ENCODE assay signal across 8 mouse cellular contexts in genomic region chr7:46096136-46096535, GRCm38 (mm10). TPM values are rescaled to one million over a fixed set of nuclear protein-coding genes. Genes with fewer than 3 reads are reported as not detected.
DNase-seq lines count a peak whose midpoint lies in the region; ATAC-seq and TF ChIP-seq lines count a peak whose summit lies in the region.

No protein-coding gene starts in this region.

- H3K4me3 ChIP-seq in forebrain, embryonic 13.5 days, result no peak overlapping the region
- H3K4me3 ChIP-seq in midbrain, embryonic 11.5 days (ENCODE audit: low read depth, low read length), result no peak overlapping the region
- H3K4me3 ChIP-seq in small intestine, adult 2 months (ENCODE audit: low read depth, low read length), result no peak overlapping the region

- H3K27ac ChIP-seq in forebrain, embryonic 13.5 days, result no peak overlapping the region
- no peak overlapping the region for H3K27ac ChIP-seq in midbrain, embryonic 11.5 days (ENCODE audit: low read depth, low read length)
- no peak overlapping the region for H3K27ac ChIP-seq in small intestine, adult 2 months (ENCODE audit: insufficient read depth, low read depth, low read length)

- no peaks in the 10 kb centered on the region for H3K9me3 ChIP-seq in forebrain, embryonic 13.5 days (replicated peaks)
- H3K9me3 ChIP-seq in midbrain, embryonic 11.5 days (ENCODE audit: control insufficient read depth, low read length), result no peaks in the 10 kb centered on the region

- ATAC-seq in forebrain, embryonic 13.5 days, result peak; percentile 40; the same call in 1 of the 2 replicates
- ATAC-seq in midbrain, embryonic 11.5 days (ENCODE audit: low FRiP score), result no peak

- intact Hi-C loops in heart, postnatal 14 days (cut with DNase I), result loop anchor here (1.0 to 2.0 kb wide), 3 partner anchors 86 to 511 kb away; no protein-coding TSS in a partner anchor

- TF ChIP-seq POLR2A in small intestine, adult 2 months (IDR thresholded peaks at IDR 0.05; ENCODE audit: low read depth, low read length), result no peak; the same call in 1 of the 2 replicates

- peaks cover 15% of the 10 kb centered on the region for H3K27me3 ChIP-seq in forebrain, embryonic 13.5 days
- H3K27me3 ChIP-seq in midbrain, embryonic 11.5 days (ENCODE audit: control insufficient read depth, insufficient read depth, low read length), result peaks cover 24% of the 10 kb centered on the region
- H3K27me3 ChIP-seq in small intestine, adult 2 months (ENCODE audit: control insufficient read depth, insufficient read depth, low read length), result peaks cover 3% of the 10 kb centered on the region

- no peak overlapping the region for H3K9ac ChIP-seq in forebrain, embryonic 13.5 days
- H3K9ac ChIP-seq in midbrain, embryonic 11.5 days (ENCODE audit: low read length), result no peak overlapping the region

- WGBS in forebrain, embryonic 13.5 days, result 2% methylated on average over 4 of the region's 4 CpGs
- WGBS in midbrain, embryonic 11.5 days, result 4% methylated on average over 4 of the region's 4 CpGs
- 1% methylated on average over 4 of the region's 4 CpGs for WGBS in small intestine, adult 2 months

- DNase-seq in left cerebral cortex, adult 18-20 months (ENCODE audit: low spot score in 2 of 2), result peak; percentile 73 to 74
- DNase-seq in left cerebral cortex, adult 11 months (ENCODE audit: low spot score), result no peak
- peak; percentile 61 for DNase-seq in c-Kit-positive CD71-positive TER-119-positive erythroid progenitor cells, embryonic 14.5 days (ENCODE audit: low spot score)
- peak; percentile 74 to 84 for DNase-seq in heart, postnatal 14 days
- peak; percentile 61 to 79 for DNase-seq in layer of hippocampus, postnatal 14 days (ENCODE audit: low spot score in 2 of 2)
- peak; percentile 93 for DNase-seq in midbrain, embryonic 11.5 days (ENCODE audit: low spot score, missing footprints)

- 0 out of 2 replicates have a peak overlapping the region, but pooled peaks have one; percentile 29 for H3K4me2 ChIP-seq in forebrain, embryonic 13.5 days
- no peak overlapping the region for H3K4me2 ChIP-seq in midbrain, embryonic 11.5 days

- TF ChIP-seq CTCF in small intestine, adult 2 months (IDR thresholded peaks at IDR 0.05; ENCODE audit: extremely low read depth, insufficient read length, insufficient replicate concordance, low read depth, low read length), result peak; percentile 92; the same call in 1 of the 2 replicates

- H3K36me3 ChIP-seq in forebrain, embryonic 13.5 days (ENCODE audit: poor library complexity, severe bottlenecking), result no peaks in the 10 kb centered on the region
- H3K36me3 ChIP-seq in midbrain, embryonic 11.5 days (ENCODE audit: control insufficient read depth, insufficient read depth, low read length), result no peaks in the 10 kb centered on the region
- no peaks in the 10 kb centered on the region for H3K36me3 ChIP-seq in small intestine, adult 2 months (ENCODE audit: control insufficient read depth, insufficient read depth, low read length)

- H3K4me1 ChIP-seq in forebrain, embryonic 13.5 days, result peaks cover 17% of the 10 kb centered on the region; the same call in 1 of the 2 replicates
- peaks cover 5% of the 10 kb centered on the region; the same call in 1 of the 2 replicates for H3K4me1 ChIP-seq in midbrain, embryonic 11.5 days (ENCODE audit: control insufficient read depth, insufficient read depth, low read length)
- H3K4me1 ChIP-seq in small intestine, adult 2 months (ENCODE audit: control insufficient read depth, insufficient read depth, insufficient read length, low read length), result no peaks in the 10 kb centered on the region

RNA-seq across cellular contexts. Expression of gene Kcnj11, which starts 4.4 kb away (rescaled TPM):
- total RNA-seq in left cerebral cortex, adult 18-20 months (2021), result 10 to 100 TPM; 38.7 to 43.1 TPM
- polyA plus RNA-seq in forebrain, embryonic 13.5 days (2015; fragmentation: Nextera tagmentation; extraction: Ambion mirVana), result 1.1 and 2.6 TPM in 2 replicates
- total RNA-seq in heart, postnatal 14 days (2021), result 10 to 100 TPM; 82.8 to 85.0 TPM
- 10 to 100 TPM; 19.4 to 21.3 TPM for total RNA-seq in layer of hippocampus, postnatal 14 days (2021)
- polyA plus RNA-seq in midbrain, embryonic 11.5 days (2014; fragmentation: Nextera tagmentation; extraction: Ambion mirVana), result 0.07 and 0.49 TPM in 2 replicates
- 0.67 and 0.96 TPM in 2 replicates for polyA plus RNA-seq in small intestine, adult 2 months (2012; rRNA removed)
